Mouse (Mus musculus) forelimb bud, embryonic 11.5 days (tissue): Measurements from ENCODE around the gene Olfr126.

Experiments used
- DNase-seq: peaks from one replicate; pipeline ENCODE4 v3.0.0-alpha.2; 2012; ENCODE audit warnings: low read depth, low spot score

Gene Olfr126

DNA sequence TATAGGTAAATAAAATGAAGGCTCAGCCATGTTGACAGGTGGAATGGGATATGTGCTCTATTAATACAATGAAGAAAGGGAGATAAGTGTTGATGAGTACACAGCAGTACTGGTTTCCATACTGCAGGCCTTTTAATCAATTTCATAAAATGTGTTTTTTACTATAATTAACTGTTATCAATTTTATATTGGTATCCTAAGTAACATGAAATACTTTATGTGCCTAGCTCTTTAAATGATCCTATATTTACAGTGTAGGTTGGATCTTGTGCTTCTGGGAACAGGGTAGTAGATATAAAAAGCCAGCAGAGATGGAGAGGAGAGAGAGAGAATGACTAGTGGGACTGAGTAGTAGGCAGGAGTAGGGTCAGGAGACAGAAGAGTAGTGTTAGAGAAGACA lies at the start of gene Olfr126:
Gene Olfr126 (plus strand): TSS at position 301 of the 400 bp plus-strand sequence.
- DNase-seq = no peak

DNA sequence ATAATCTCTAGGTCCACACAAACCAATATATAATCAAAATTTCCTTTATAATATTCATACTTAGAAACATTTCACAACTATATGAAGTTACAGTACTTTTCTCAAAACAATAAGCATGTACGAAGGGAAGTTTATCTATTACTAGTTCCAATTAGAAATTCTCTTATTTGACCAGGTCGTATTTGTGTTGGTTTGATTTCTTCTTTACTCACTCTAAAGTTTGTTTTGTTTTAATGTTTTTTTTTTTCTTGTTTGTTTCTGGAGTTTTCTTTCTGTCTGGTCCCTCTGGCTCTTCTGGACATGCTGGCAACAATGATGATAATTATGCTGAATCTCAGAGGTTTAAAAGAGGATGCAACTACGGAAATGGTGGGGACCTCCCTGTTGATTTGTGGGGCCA lies 47.7 kb upstream of the Olfr126 start, which contains the start of gene Olfr124:
Gene Olfr124 (plus strand): TSS at position 301 of the 400 bp plus-strand sequence.
- no peak for DNase-seq

DNA sequence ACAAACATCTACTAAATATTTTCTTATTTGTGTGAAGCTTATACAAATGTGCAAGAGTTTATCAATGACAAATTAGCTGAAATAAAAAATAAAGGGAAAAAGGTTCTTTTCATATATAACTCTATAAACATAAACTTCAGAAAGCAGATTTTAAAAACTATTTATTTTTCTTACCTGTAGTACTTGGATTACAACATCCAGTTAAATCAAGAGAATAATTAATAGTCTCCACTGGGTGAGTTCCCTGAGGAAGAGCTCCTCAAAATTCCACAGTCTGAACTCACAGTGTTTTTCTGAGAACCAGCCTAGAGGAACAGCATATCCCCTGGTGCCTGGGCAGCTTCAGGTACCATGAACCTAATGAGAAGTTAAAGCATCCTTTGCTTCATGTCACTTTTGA lies 14.6 kb upstream of the Olfr126 start, which contains the start of gene Olfr125:
Gene Olfr125 (plus strand): TSS at position 301 of the 400 bp plus-strand sequence.
- no peak for DNase-seq

DNA sequence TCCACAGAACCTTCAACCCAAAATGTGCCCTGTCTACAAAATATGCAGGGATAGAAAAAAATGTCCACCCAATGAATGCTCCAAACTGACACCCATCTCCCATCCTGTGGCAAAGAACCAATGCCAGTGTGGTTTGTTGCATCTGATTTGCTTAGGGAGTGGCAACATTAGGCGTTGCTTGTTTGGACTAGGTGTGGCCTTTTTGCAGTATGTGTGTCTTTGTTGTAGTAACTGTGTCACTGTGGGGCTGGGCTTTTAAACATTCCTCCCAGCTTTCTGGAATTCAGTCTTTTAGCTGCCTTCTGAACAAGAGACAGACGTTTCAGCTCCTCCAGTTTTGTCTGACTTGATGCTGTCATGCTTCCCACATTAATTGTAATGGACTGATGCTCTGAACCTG lies 16.6 kb downstream of the Olfr126 start:
- DNase-seq = no peak

DNA sequence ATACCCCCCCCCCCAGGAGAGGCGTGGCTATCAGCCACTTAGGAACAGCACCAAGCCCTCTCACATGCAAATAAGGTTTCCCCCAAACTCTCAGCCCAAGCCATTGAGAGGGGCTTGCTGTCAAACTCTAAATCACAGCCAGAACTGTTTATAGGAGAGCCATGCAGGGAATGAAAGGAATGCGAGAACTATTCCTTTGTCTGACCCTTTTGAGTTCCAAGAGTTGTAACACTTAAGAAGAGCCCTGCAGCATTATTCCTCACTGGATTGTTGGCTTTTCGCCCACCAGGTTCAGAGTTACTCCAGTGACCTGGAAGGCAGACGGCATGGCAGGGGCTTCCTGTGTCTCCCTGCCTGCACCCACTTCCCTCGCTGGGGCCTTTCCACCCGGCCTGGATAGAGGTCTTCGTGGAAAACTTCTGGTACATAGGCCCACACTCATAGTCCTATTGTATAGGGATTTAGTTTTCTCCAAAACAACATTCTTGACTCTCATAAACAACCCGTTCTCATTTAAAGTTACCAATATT lies 22.5 kb downstream of the Olfr126 start:
- no peak for DNase-seq

DNA sequence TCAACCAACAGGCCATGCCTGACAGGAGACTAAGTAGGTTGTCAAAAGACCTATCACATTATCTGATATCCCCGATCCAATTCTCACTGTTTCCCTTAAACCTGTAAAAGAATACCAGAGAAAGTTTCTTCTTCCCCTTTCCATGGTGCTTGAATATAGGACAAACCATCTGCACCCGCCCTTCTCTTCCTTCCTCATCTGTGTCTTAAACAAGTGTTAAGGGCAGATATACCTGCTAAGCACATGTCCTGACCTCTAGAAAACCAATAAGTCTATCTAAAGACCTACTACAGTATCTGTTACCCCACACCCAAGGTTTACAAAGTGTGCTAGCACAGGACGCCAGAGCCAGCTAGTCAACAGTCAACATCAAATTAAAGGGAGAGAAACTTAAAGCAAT lies 26.5 kb downstream of the Olfr126 start:
- no peak for DNase-seq

DNA sequence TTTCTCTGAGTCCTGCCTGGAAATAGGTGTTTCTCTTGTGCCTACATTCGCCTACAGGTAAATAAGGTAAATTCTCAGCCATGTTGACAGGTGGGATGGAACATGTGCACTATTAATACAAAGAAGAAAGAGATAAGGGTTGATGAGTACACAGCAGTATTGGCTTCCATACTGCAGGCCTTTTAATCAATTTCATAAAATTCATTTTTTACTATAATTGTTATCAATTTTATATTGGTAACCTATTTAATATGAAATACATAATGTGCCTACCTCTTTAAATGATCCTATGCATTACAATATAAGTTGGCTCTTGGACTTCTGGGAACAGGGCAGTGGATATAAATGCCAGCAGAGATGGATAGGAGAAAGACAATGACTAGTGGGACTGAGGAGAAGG lies 52.9 kb downstream of the Olfr126 start, which contains the start of gene Olfr127:
Gene Olfr127 (plus strand): TSS at position 301 of the 400 bp plus-strand sequence.
- DNase-seq = no peak
